Mouse (Mus musculus): ENCODE data around the gene Nuak1. TPM values are rescaled to one million over a fixed set of nuclear protein-coding genes. Genes with fewer than 3 reads are reported as not detected.

Gene Nuak1
- polyA plus RNA-seq, 2 experiments: 3.3 to 19.6 TPM

- no peaks in the 10 kb centered on the region for H3K36me3 ChIP-seq (ENCODE audit: control insufficient read depth, insufficient read depth, low read length)
Observed at GRCm38 (mm10) chr10:84324018-84324417, 116.4 kb downstream of the Nuak1 start.

More at GRCm38 (mm10) chr10:84324018-84324417, 116.4 kb downstream of the Nuak1 start:
- 62% methylated on average over 6 of the region's 6 CpGs for WGBS
- no peak overlapping the region for H3K4me3 ChIP-seq (replicated peaks; ENCODE audit: low read length)
- H3K9ac ChIP-seq (ENCODE audit: low read depth, low read length, severe bottlenecking): no peak overlapping the region
- H3K4me2 ChIP-seq (replicated peaks; ENCODE audit: low read depth, low read length, severe bottlenecking): no peak overlapping the region
- H3K27me3 ChIP-seq (ENCODE audit: control insufficient read depth, insufficient read depth, low read length): no peaks in the 10 kb centered on the region
- TF ChIP-seq POLR2A (IDR thresholded peaks at IDR 0.05; ENCODE audit: borderline replicate concordance, extremely low read depth, insufficient read depth, insufficient read length): no peak
- DNase-seq (ENCODE audit: low spot score) (no peak), ATAC-seq (ENCODE audit: low FRiP score, low read depth) (no peak)
- H3K27ac ChIP-seq (replicated peaks; ENCODE audit: low read depth, low read length): no peak overlapping the region
- no peaks in the 10 kb centered on the region for H3K4me1 ChIP-seq (ENCODE audit: control insufficient read depth, insufficient read depth, low read length)
- H3K9me3 ChIP-seq (ENCODE audit: control insufficient read depth, low read length): no peaks in the 10 kb centered on the region

Other genes starting within 250 kb of the Nuak1 start
- 143 and 144 TPM in 2 replicates for gene Ckap4, start 93.5 kb upstream of the Nuak1 start, polyA plus RNA-seq (2012; rRNA removed)
- gene Ckap4, start 93.5 kb upstream of the Nuak1 start, polyA plus RNA-seq (2014; fragmentation: Nextera tagmentation; extraction: Ambion mirVana): 186 and 189 TPM in 2 replicates
- gene Tcp11l2, start 136.0 kb upstream of the Nuak1 start, polyA plus RNA-seq (2012; rRNA removed): 15.8 and 27.9 TPM in 2 replicates
- 20.0 and 22.9 TPM in 2 replicates for gene Tcp11l2, start 136.0 kb upstream of the Nuak1 start, polyA plus RNA-seq (2014; fragmentation: Nextera tagmentation; extraction: Ambion mirVana)
- gene Polr3b, start 181.7 kb upstream of the Nuak1 start, polyA plus RNA-seq (2012; rRNA removed): 8.5 and 10.6 TPM in 2 replicates
- gene Polr3b, start 181.7 kb upstream of the Nuak1 start, polyA plus RNA-seq (2014; fragmentation: Nextera tagmentation; extraction: Ambion mirVana): 13.5 and 14.6 TPM in 2 replicates

Measured in limb, embryonic 14.5 days (tissue).